Mouse (Mus musculus): Measurements from ENCODE around the gene Cd81.

Cd81 gene

DNA sequence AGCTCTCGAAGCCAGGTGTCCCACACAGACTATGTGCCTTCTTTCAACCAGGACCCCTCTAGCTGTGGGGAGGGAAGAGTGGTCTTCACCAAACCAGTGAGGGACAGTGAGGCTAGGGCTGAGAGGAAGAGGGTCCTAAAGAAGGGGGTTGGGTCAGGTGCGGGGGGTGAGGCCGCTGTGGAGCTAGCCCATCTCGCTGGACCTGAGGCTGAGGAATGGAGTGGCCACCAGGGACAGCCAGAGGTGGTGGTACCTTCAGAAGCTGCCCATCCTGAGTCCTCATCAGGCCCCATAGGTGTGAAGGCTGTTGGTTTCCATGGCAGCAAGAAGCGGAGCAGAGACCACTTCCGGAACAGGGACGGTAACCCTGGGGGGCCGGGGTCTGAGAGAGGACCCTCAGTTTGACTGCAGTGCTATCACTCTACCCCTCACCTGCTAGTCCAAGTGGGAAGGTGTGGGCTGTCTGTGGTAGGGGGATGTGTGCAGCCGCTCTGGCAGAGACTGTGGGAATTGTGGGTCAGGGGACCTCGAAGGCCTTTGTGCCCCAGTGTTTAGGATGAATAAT lies 18.0 kb downstream of the Cd81 start:
- in situ Hi-C loops (cut with MseI, MboI) = no loop called here

DNA sequence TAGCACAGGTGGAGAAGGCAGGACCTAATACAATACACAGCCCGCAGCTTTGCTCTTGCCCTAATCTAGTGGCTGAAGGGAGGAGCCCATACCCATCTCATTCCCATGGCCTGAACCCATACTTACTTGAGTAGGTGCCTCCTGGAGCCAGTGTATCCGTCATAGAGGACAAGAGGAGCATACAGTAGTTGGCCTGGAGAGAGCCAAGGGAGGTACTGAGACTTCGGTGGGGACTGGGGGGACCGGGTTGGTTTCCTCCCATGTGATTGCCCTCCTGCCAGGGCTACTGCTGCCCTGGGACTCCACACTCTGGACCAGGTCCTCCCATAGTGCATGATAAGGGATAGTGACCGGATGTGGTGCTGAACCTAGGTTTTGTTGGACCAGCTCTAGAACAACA lies 20.1 kb downstream of the Cd81 start:
- in situ Hi-C loops (cut with MseI, MboI) = no loop called here

DNA sequence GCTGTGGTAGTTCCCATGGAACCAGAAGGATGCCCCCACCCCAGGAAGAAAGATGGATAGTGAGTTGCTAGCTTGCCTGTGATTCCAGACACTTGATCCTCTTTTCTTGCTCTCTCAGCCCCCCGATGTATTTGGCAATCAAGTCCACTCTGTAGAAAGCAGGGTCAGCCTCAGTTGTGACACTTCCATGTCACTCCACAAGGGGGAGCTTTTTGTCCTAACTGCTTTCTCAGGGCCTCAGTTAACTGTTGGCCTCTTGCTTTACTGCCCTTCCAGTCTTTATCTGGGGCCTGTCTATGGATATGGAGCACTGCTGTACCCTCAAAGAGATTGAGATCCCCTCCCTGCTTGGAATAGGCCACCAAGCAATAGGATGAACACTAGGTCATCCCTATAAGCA lies 20.5 kb downstream of the Cd81 start:
- in situ Hi-C loops (cut with MseI, MboI) = no loop called here

DNA sequence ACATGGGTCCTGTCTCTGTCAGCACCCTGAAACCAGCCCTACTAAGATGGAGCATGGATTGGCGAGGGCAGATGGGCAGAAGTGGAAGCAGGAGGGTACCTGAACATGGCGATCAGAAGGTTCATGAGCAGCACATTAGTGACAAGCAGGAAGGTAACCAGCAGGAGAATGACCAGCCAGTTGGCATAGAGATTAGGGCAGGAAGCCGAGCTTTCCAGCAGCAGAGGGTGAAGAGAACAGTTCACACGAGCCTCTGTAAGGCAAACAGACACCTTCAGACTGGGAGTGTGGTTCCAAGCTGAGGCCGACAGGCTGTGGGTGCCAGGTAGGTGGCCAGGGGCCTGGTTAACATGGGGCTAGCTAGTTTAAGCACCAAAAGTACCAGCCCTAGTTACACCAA lies 22.9 kb downstream of the Cd81 start:
- in situ Hi-C loops (cut with MseI, MboI) = no loop called here

DNA sequence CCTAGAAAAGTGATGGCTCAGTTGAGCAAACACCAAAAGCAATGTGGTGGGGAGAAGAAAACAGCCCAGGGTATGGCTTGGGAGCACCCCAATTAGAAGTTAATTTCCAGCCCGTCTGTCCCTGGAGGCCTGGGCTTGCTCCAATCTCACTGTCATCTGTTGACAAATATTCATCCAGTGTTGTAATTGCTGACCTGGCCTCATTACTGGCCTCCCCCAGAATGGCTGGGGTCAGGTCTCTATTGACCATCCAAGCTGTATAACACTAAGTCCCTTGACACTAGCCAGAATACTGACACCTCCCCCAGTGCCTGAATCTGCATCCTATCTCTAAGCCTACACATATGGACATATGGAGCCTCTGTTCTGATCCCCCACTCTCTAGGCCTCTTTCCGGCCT lies 24.8 kb downstream of the Cd81 start:
- in situ Hi-C loops (cut with MseI, MboI) = no loop called here

DNA sequence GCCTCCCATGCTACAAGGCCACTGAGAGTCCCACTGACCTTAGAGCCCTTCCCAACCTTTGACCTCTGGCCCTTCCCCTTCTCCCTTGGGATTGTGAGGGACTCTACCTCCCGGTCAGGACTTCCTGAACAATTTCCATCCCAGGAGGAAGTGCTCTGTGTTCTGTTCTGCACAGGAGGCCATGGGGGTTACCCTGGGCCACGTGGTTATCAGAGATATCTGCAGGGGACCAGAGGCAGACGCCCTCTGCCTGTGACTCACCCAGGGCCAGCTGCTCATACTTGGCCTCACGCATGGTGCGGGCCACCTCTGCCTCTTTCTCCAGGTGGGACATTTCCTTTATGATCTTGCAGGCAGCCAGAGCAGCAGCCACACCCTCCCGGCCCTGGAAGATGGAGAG lies 29.5 kb downstream of the Cd81 start:
- in situ Hi-C loops (cut with MseI, MboI) = loop anchor here in 1 of 2 experiments (10.0 kb wide), 1 partner anchor 187 kb away; no protein-coding TSS in a partner anchor

DNA sequence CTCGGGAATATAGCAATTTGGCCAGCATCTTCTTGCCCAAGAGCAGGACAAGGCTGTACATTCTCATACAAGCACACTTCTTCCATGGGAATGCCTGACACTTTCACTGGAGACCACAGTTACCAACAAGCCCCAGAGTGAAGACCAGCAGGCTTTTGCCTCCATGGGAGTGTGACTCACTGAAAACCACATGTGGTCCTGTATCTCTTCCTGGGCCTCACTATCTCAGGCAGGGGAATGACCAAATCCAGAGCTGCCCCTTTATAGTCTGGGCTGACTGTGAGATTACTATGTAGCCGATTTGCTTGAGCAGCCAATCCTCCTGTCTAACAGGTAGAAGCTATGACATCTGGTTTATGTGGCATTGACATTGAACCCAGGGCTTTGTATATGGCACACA lies 31.2 kb downstream of the Cd81 start:
- in situ Hi-C loops (cut with MseI, MboI) = loop anchor here in 1 of 2 experiments (10.0 kb wide), 1 partner anchor 189 kb away; no protein-coding TSS in a partner anchor

DNA sequence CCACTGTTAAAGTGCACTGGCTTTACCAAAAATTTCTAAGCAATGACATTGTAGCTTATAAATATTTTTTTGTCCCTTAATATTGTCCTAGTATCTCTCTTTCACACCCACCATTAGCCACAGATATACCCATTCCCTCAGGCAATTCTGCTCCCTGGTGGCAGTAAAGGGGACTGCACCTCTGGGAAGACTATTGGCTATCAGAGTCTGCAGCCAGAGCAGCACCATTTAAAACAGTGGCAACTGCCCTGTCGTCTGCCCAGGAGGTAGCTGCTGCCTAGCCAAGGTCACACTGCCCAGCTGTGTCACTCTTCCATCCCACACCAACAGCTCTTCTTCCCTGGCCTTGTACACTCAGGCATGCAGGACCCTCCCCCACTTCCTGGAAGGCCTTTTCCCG lies 33.8 kb downstream of the Cd81 start:
- in situ Hi-C loops (cut with MseI, MboI) = loop anchor here in 1 of 2 experiments (10.0 kb wide), 1 partner anchor 192 kb away; no protein-coding TSS in a partner anchor

DNA sequence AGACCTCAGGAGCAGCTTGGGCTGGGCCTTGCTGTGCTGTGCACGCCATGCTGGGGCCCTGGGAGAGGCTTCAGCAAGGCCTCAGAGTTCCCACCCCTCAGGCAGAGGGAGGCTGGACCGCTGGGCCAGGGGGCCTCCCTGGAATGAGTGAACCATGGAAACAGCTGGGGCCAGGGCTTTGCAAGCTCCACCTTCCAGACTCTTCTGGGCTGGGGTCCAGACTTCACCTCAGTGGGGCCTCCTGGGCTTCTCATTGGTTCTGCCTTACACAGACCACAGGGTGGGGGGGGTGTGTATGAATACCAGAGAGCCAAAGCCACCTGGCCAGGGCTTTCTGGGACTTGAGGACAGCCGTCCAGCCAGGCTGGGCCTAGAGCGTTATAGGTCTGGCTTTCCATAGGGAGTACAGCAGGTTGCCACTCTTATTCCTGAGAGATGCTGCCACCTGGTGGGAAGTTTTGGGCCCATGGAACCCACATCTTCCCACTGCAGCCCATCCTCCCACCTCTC lies 34.6 kb downstream of the Cd81 start:
- in situ Hi-C loops (cut with MseI, MboI) = loop anchor here in 1 of 2 experiments (10.0 kb wide), 1 partner anchor 192 kb away; no protein-coding TSS in a partner anchor

DNA sequence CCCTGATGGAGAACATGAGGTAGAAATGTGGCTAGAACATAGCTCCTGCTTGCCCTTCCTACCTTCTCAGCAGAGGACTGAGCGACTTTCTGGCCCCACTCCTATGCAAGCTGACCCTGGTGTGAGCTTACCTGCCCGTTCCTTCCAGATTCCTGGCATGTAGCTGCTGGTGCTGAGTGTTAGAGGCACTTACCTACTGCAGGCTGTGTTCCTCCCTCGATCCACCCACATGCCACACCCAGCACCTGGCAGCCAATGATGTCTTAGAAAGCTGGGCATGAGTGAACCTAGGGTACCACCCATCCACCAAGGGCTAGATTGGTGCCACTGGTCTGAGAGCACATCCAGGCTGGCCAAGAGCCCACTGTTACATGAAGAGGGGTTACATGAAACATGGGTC lies 41.3 kb downstream of the Cd81 start:
- in situ Hi-C loops (cut with MseI, MboI) = no loop called here

DNA sequence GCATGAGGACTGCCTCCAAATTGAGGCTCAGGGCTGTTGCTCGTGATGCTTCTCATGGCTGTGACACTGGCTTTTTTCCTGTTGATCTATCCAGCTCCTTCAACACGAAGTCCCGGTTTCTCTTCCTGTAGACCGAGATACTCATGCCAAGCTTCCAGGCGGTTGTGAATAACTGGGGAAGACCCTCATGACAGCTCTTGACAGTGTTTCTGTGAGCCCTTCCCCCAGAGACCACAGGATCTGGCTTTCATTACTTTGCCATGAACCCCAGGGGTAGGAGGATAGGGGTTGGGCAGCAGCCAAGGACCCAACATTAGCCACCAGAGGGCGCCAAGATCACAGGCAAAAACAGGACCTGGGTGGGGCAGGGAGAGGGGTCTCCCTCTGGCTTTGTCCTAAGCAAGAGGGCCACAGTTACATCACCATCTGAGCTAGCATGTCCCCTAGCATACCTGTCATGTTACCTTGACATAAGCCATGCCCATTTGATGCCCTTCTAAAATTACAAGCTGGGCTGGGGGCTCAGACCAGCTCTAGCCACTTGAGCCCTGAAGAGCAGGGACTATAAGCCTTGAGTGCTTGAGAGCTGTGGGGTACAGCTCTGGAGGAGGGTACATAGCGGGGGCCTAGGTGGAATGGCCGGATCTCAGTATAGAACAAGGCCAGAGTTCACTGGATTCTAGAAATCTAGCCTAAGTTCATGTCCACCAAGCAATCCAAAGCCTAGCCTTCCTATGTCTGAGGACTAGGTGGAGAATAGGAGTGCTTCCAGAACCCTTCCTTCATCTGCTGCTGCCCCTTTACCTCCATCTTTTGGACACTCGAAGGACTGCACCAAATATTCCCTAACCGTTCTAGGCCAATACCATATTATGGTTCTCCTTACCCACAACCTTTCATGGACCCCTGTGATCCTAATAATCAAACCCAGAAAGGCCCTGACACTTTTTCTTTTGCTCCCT lies 42.3 kb downstream of the Cd81 start, which contains the start of gene Trpm5:
Gene Trpm5 (minus strand): TSS at position 51 of the 962 bp plus-strand sequence.
- in situ Hi-C loops (cut with MseI, MboI) = no loop called here

DNA sequence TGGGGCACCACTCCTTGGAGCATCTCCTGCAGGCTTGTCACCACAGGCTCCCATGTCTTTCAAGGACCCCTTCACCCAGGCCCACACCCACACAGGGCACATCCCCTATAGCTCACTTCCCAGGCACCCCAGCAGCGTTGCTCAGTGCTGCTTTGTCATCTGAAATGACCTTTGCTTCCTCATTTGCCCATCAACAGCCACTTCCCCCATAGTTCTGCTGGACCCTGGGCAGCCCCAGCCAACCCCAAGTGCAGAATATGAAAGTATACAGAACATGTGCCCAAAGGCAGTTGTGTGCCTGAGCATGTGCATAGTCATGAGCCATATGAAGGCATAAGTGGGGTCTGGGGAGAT lies 43.0 kb downstream of the Cd81 start:
- in situ Hi-C loops (cut with MseI, MboI) = no loop called here

DNA sequence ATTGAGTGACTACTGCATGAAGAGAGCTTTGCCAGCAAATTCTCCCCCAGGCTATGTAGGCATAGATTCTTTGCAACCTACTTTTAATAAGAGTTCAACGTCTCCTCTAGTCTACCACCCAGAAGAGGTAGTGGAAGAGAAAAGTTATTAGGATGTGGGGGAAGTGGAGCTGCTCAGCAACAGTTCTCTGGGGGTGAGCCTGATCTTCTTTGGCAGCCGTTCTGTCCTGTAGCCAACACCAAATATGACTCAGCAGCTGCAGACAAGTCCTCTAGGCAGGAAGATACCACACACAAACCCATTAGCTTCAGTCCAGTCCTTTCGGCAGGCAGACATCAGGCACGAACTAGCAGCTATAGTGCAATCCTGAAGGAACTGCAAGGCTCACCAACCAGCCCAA lies 48.2 kb downstream of the Cd81 start:
- in situ Hi-C loops (cut with MseI, MboI) = no loop called here

DNA sequence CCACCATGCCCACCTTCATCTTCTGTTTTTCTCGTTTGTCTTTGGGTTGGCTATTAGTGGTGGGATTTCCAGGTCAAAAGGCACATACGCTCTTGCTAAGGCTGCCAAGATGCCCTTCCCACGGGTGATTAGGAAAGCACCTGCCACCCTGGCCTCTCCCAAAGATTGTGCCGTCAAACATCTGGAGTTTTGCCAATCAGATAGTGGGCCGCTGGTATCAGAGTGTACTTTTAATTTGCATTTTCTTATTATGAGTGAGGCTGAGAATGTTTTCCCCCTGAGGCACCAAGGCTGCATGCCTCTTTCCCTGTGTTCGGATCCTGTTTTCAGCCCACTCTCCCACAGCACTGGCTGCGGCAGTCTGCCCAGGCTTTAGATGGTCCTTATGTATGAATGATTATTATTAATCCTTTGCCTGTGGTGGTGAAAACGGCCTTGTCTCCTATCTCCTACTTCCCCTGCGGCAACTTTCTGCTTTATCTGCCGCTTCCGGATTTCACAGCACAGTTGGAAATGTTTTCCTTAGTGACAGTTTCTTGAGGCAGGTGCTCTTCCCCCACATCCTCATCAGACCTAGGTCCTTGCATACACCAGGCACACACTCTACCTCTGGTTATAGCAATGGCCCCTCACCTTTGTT lies 52.8 kb downstream of the Cd81 start:
- in situ Hi-C loops (cut with MseI, MboI) = no loop called here

DNA sequence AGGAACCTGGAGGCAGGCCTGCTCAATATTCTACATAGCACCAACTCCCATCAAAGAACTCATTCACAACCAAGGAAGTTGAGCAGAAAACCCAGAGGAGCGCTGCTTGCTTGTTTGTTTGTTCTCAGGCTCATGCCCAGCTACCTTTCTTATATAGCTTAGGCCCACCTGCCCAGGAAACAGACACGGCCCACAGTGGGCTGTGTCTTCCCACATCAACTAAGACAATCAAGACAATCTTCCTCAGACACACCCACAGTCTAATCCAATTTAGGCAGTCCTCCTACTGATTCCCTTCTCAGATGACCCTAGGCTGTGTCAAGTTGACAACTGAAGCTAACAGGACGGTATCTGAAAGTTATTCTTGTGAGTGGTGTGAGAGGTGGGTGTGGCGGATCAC lies 53.5 kb downstream of the Cd81 start, which contains the start of gene Kcnq1:
Gene Kcnq1 (plus strand): TSS at position 301 of the 400 bp plus-strand sequence.
- in situ Hi-C loops (cut with MseI, MboI) = no loop called here

DNA sequence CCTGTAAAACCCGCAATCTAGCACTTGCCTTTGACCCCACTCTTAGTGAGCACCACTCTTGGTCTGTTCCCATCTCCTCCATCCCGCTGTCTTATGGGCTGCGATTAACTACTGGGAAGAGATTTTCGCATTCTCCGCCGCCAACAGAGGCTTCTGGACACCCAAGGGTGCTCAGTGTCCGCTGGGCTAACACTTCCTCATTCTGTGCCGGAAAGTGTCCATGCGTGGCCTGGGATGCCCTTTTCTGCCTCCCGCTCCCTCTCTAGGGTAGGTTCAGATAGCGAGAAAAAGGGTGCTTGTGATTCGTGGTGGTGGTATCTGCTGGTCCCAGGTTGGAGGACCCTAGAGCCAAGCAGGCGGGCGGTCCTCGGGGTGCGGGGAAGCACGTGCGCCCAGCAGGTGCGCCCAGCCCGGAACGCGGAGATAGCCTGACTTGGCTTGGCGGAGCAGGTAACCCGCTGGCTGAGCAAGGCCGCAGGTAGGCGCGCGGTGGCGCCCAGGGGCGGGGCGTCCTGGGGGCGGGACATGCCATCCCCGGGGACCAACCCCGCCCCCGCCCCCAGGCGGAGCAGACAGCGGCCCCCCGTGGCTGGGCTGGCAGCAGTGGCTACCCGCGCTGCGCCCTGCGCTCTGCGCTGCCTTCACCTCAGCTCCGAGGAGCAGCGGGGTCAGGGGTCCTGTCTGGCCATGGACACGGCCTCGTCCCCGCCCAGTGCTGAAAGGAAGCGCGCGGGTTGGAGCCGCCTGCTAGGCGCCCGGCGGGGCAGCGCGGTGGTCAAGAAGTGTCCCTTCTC lies 54.3 kb downstream of the Cd81 start:
- in situ Hi-C loops (cut with MseI, MboI) = no loop called here

DNA sequence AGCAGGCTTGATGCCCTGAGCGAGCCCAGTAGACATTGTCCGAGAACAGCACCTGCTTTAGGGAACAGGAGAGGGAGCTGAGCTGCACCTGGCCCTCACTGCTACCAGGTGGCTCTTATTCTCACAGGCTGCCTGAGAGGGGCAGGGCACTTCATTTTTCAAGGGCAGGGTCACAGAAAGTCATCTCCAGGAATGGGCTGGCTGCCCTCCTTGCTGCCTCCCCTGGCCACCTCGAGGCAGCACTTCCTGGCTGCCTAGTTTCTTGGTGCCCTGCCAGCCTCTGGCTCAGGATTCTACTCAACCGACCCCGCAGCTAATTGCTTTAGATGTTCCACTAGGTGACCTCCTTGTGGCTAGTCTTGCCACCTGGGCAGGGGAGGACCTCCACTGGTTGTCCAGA lies 55.7 kb downstream of the Cd81 start:
- in situ Hi-C loops (cut with MseI, MboI) = no loop called here

DNA sequence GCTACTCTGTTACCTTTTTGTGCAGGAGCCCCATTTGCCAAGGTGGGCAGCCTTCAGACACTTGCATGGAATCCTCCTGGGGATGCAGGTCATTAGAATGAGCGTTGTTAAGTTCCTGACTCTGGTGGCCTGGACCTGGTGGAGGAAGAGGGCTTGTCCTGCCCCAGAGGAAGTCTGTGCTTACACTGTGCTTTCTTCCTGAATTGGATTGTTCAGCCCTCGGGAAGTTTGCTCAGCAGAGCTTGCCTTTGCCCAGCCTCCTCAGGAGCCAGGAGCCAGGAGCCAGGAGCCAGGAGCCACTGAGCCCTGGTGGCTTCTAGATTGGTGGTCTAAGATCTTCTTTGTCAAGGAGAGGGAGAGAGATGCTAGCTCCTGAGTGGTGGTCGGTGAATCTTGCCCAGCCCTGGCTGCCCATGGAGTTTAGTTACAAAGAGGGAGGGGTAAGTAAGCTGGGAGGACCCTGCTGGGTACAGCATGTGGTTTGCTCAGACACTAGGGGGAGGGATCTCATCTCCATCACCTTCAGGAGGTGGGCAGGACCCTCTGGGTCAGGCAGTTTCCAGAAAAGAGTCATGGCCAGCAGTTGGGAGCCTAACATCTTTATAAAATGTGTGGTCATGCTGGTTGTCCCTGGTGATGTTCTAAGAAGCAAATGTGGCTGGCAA lies 56.6 kb downstream of the Cd81 start:
- in situ Hi-C loops (cut with MseI, MboI) = no loop called here

DNA sequence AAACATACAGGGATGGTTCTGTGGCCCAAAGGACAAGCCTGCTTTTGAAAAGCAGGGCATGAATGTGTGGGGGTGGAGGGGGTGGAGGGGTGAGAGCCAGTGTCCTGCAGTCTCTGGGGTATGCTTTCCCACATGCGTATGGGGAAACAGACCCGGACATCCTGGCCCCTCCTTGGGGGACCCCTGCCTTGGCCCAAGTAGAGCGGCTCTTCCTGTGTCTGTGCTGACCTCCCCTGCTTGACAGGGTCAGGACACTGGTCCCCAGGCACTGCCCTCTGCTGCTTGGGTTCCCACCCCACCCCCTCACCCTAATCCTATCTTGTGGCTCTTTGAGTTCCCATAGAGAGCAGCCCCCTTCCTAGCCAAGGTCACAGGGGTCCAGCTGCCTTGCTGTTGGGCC lies 57.2 kb downstream of the Cd81 start:
- in situ Hi-C loops (cut with MseI, MboI) = no loop called here

DNA sequence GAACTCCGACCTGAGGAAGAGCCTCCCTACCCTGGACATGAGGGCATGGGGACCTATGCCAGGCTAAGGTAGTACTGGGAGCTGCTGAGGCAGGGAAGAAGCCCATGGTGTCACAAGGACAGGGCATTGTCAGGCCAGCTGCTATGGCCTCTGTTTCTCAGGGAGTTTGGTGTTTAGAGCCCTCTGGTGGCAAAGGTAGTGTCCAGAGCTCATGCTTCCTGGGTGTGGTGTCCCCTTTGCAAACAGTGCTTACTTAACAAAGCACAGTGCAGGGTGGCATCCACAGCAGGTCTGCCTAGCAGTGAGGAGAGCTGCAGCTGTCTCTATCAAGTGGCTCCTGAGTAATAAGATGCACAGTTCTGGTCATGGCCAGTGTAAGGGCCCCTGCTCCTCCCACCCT lies 58.3 kb downstream of the Cd81 start:
- in situ Hi-C loops (cut with MseI, MboI) = no loop called here

DNA sequence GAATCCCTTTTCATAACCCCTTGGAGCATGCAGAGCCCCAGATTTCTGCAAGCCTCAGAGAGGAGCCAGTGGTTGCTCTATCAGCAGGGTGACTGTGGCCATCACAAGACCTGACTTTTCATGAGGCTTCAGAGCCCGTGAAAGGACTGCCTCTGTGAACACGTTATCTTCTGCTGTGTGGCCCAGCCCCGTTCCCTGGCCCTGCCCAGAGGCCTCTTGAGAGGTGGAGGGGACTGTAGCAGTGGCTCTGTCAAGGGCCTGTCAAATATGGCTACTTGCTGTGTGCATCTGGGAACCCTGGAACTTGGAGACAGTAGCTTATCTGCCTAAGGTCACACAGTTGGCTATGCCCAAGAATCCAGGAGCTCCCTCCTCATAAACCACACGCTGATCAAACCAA lies 59.2 kb downstream of the Cd81 start:
- in situ Hi-C loops (cut with MseI, MboI) = no loop called here

All from mouse trophoblast stem cell (cell line).